Mouse (Mus musculus): ENCODE measurements around the gene Ppargc1a.

DNA sequence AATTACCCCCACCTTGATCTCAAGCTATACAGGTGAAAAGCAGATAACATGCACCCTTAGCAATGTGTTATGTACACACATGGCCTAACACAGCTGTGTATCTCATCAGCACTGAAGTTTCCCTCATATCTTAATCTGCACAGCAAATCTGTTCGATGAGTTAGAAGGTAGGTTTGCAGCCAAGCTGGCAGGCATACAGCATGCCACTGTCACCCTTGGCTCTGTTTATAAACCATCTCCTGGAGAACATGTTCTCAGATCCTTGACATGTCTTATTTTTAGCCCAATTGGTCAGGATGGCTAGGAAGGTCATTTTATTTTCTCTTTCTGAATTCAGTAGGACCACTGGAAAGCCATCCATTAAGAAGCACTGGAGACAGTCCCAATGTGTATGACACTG is 36.2 kb downstream of the Ppargc1a start:
- TF ChIP-seq CTCF (conservative IDR thresholded peaks at IDR 0.05; ENCODE audit: insufficient read depth, insufficient read length, low read depth, low read length) (no peak), POLR2A (IDR thresholded peaks at IDR 0.05; ENCODE audit: low read depth, low read length) (no peak)

Data from kidney, adult 2 months (tissue).